Mouse (Mus musculus) testis, adult 2 months (tissue): ENCODE measurements at regions not wholly inside any gene's neighbourhood (a gene's known extent, or its start where the extent isn't known, plus 50 kb on each side); places are given as distances from the start of the nearest gene placed in this dataset.

ENCODE experiments used
- CTCF ChIP-seq: fragments of 200-500 bp; IDR thresholded peaks from 2 replicates; pipeline ENCODE4 v1.5.1; 2012; ENCODE audit warnings: low read depth, mild to moderate bottlenecking, inconsistent platforms, low read length, moderate library complexity; ENCODE audit not compliant: control insufficient read depth, insufficient read depth, insufficient replicate concordance
- POLR2A ChIP-seq: fragments of 200-500 bp; IDR thresholded peaks from 2 replicates; pipeline ENCODE4 v1.6.1; 2012; ENCODE audit warnings: low read depth, mild to moderate bottlenecking, inconsistent platforms, low read length, moderate library complexity; ENCODE audit not compliant: control insufficient read depth

- TF ChIP-seq CTCF: no peak
- no peak for TF ChIP-seq POLR2A
These were observed 222.7 kb upstream of the Sox2 start for GRCm38 (mm10) chr3:34427495-34427894.
